In genomic region chr5:37825111-37825600, GRCm38 (mm10) we compare ENCODE assay signal across 9 mouse cellular contexts. TPM values are rescaled to one million over a fixed set of nuclear protein-coding genes. Genes with fewer than 3 reads are reported as not detected.
DNase-seq lines count a peak whose midpoint lies in the region; ATAC-seq lines count a peak whose summit lies in the region.
"Had no signal": no experiment of that assay in that cellular context is flagged by ENCODE, and none has a peak within 500 bp of the region (broad histone marks: within the 10 kb centered on the region; RNA-seq: fewer than 3 reads in every experiment).

No protein-coding gene starts in this region.

- peak; percentile 26 for DNase-seq in hindbrain, embryonic 10.5 days (ENCODE audit: low spot score)
- DNase-seq in embryo, embryonic 10.5 days (ENCODE audit: low spot score): peak; percentile 53
- no peak for DNase-seq in embryonic facial prominence, embryonic 14.5 days (ENCODE audit: low spot score)
- DNase-seq in mesoderm, embryonic 11.5 days (ENCODE audit: low read depth, low spot score): peak; percentile 17
- no peak for DNase-seq in spleen, adult 12 weeks (ENCODE audit: low spot score)
- DNase-seq: cerebellum, adult 9-11 months had no signal

- 0 out of 2 replicates have a peak, but pooled peaks cover 4% of the 10 kb centered on the region for H3K9me3 ChIP-seq in hindbrain, embryonic 10.5 days
- peaks cover 4% of the 10 kb centered on the region; the same call in 1 of the 2 replicates for H3K9me3 ChIP-seq in hindbrain, embryonic 12.5 days (replicated peaks)
- H3K9me3 ChIP-seq in embryonic facial prominence, embryonic 14.5 days (ENCODE audit: control insufficient read depth, low read length): peaks cover 5% of the 10 kb centered on the region; the same call in 1 of the 2 replicates

- no peak for ATAC-seq in hindbrain, embryonic 12.5 days (ENCODE audit: low FRiP score)
- ATAC-seq in embryonic facial prominence, embryonic 14.5 days (ENCODE audit: low read depth): no peak
- ATAC-seq in monocyte, adult 5-6 weeks (replicated peaks; ENCODE audit: insufficient number of reproducible peaks, low FRiP score, low TSS enrichment, poor library complexity, severe bottlenecking): no peak

- H3K9ac ChIP-seq in hindbrain, embryonic 12.5 days: no peak overlapping the region
- peak overlapping the region; percentile 92 for H3K9ac ChIP-seq in embryonic facial prominence, embryonic 14.5 days (ENCODE audit: low read depth, low read length)

- H3K27me3 ChIP-seq in hindbrain, embryonic 10.5 days (ENCODE audit: insufficient read depth, poor library complexity, severe bottlenecking): peaks cover 100% of the 10 kb centered on the region
- peaks cover 91% of the 10 kb centered on the region for H3K27me3 ChIP-seq in hindbrain, embryonic 12.5 days
- peaks cover 82% of the 10 kb centered on the region for H3K27me3 ChIP-seq in embryonic facial prominence, embryonic 14.5 days (replicated peaks; ENCODE audit: control insufficient read depth, insufficient read depth, low read length)

- no peak overlapping the region for H3K27ac ChIP-seq in hindbrain, embryonic 10.5 days
- no peak overlapping the region for H3K27ac ChIP-seq in hindbrain, embryonic 12.5 days
- H3K27ac ChIP-seq in embryonic facial prominence, embryonic 14.5 days (replicated peaks; ENCODE audit: low read depth, low read length): peak overlapping the region; percentile 82

- H3K4me2 ChIP-seq in hindbrain, embryonic 12.5 days (replicated peaks): no peak overlapping the region
- peak overlapping the region; percentile 78 for H3K4me2 ChIP-seq in embryonic facial prominence, embryonic 14.5 days (ENCODE audit: low read depth, low read length)

- WGBS in hindbrain, embryonic 10.5 days: 1% methylated on average over 7 of the region's 7 CpGs
- WGBS in hindbrain, embryonic 12.5 days: 6% methylated on average over 7 of the region's 7 CpGs
- 10% methylated on average over 7 of the region's 7 CpGs for WGBS in embryonic facial prominence, embryonic 14.5 days

- H3K36me3 ChIP-seq in hindbrain, embryonic 10.5 days: peaks cover 8% of the 10 kb centered on the region
- H3K36me3 ChIP-seq in hindbrain, embryonic 12.5 days: no peaks in the 10 kb centered on the region
- H3K36me3 ChIP-seq in embryonic facial prominence, embryonic 14.5 days (ENCODE audit: control insufficient read depth, insufficient read depth, low read length): no peaks in the 10 kb centered on the region

- H3K4me1 ChIP-seq in hindbrain, embryonic 10.5 days (replicated peaks): peaks cover 81% of the 10 kb centered on the region
- peaks cover 53% of the 10 kb centered on the region for H3K4me1 ChIP-seq in hindbrain, embryonic 12.5 days
- H3K4me1 ChIP-seq in embryonic facial prominence, embryonic 14.5 days (ENCODE audit: control insufficient read depth, insufficient read depth, low read length): peaks cover 14% of the 10 kb centered on the region

- peak overlapping the region; percentile 42; the same call in 1 of the 2 replicates for H3K4me3 ChIP-seq in hindbrain, embryonic 10.5 days
- no peak overlapping the region for H3K4me3 ChIP-seq in hindbrain, embryonic 12.5 days
- peak overlapping the region; percentile 68 for H3K4me3 ChIP-seq in embryonic facial prominence, embryonic 14.5 days (ENCODE audit: low read depth, low read length)

RNA-seq across cellular contexts. Expression of gene Msx1, which starts 0.8 kb away (rescaled TPM):
- polyA plus RNA-seq in hindbrain, embryonic 10.5 days (2016; fragmentation: Nextera tagmentation; extraction: Ambion mirVana): 188 and 212 TPM in 2 replicates
- polyA plus RNA-seq in hindbrain, embryonic 12.5 days (2016; fragmentation: Nextera tagmentation; extraction: Ambion mirVana): 95.6 and 118 TPM in 2 replicates
- 73.2 and 82.9 TPM in 2 replicates for polyA plus RNA-seq in embryonic facial prominence, embryonic 14.5 days (2014; fragmentation: Nextera tagmentation; extraction: Ambion mirVana)
- total RNA-seq in monocyte, adult 5-6 weeks (2017): not detected in 3 replicates
- total RNA-seq: megakaryocyte-erythroid progenitor cell, adult 5-6 weeks had no signal

Comparison
In these comparisons a context has a peak if more than half of its experiments do, and no peak if none do; other contexts are left out.
1. DNase-seq: peak in hindbrain, embryonic 10.5 days (single experiment), embryo, embryonic 10.5 days (single experiment) and mesoderm, embryonic 11.5 days (single experiment); none in embryonic facial prominence, embryonic 14.5 days (single experiment) and spleen, adult 12 weeks (single experiment).